Mouse (Mus musculus) layer of hippocampus, adult 9-11 months (tissue): ENCODE measurements around the gene Psme4.
"Not testable (repeated sequence)": the region's sequence is repeated elsewhere in the genome, so short reads cannot be mapped to it uniquely, and the experiment has no call there.

Experiments
- DNase-seq: peaks from one replicate; pipeline ENCODE4 v3.0.0; 2022

Psme4 gene

GRCm38 (mm10) chr11:30771267-30771903 is at the start of gene Psme4:
Gene Psme4 (plus strand): TSS chr11:30771726.
- DNase-seq: peak; percentile 94

- DNase-seq: no peak
These were observed 48.1 kb upstream of the Psme4 start for GRCm38 (mm10) chr11:30723438-30723837.

- no peak for DNase-seq
These were observed 40.8 kb upstream of the Psme4 start for GRCm38 (mm10) chr11:30730721-30731120.

GRCm38 (mm10) chr11:30733376-30733775 is 38.1 kb upstream of the Psme4 start:
- peak; percentile 6 for DNase-seq

- DNase-seq: no peak
These were observed 27.5 kb upstream of the Psme4 start for GRCm38 (mm10) chr11:30743991-30744390.

GRCm38 (mm10) chr11:30748938-30749337 is 22.6 kb upstream of the Psme4 start:
- DNase-seq: no peak

- no peak for DNase-seq
These were observed 21.9 kb upstream of the Psme4 start for GRCm38 (mm10) chr11:30749587-30749986.

GRCm38 (mm10) chr11:30750039-30750823 is 21.3 kb upstream of the Psme4 start:
- DNase-seq: no peak

GRCm38 (mm10) chr11:30752956-30753355 is 18.6 kb upstream of the Psme4 start:
- no peak for DNase-seq

GRCm38 (mm10) chr11:30754486-30754854 is 17.1 kb upstream of the Psme4 start:
- DNase-seq: not testable (repeated sequence)

GRCm38 (mm10) chr11:30754855-30755530 is 16.5 kb upstream of the Psme4 start:
- DNase-seq: no peak

- no peak for DNase-seq
These were observed 10.1 kb upstream of the Psme4 start for GRCm38 (mm10) chr11:30761381-30761780.

- DNase-seq: no peak
These were observed 9.6 kb upstream of the Psme4 start for GRCm38 (mm10) chr11:30761891-30762290.

GRCm38 (mm10) chr11:30765076-30765475 is 6.5 kb upstream of the Psme4 start:
- no peak for DNase-seq

- DNase-seq: no peak
These were observed 709 bp upstream of the Psme4 start for GRCm38 (mm10) chr11:30770817-30771216.

- DNase-seq: peak; percentile 34
These were observed 517 bp downstream of the Psme4 start for GRCm38 (mm10) chr11:30771904-30772581.

- DNase-seq: no peak
These were observed 1.4 kb downstream of the Psme4 start for GRCm38 (mm10) chr11:30772777-30773417.

- no peak for DNase-seq
These were observed 3.1 kb downstream of the Psme4 start for GRCm38 (mm10) chr11:30774638-30775037.

GRCm38 (mm10) chr11:30777498-30777897 is 6.0 kb downstream of the Psme4 start:
- no peak for DNase-seq

- no peak for DNase-seq
These were observed 9.4 kb downstream of the Psme4 start for GRCm38 (mm10) chr11:30780893-30781292.

- DNase-seq: no peak
These were observed 10.1 kb downstream of the Psme4 start for GRCm38 (mm10) chr11:30781612-30782011.

- DNase-seq: no peak
These were observed 14.0 kb downstream of the Psme4 start for GRCm38 (mm10) chr11:30785497-30785896.
